Mouse (Mus musculus): ENCODE results near the gene Gm9970.

The Gm9970 gene

DNA sequence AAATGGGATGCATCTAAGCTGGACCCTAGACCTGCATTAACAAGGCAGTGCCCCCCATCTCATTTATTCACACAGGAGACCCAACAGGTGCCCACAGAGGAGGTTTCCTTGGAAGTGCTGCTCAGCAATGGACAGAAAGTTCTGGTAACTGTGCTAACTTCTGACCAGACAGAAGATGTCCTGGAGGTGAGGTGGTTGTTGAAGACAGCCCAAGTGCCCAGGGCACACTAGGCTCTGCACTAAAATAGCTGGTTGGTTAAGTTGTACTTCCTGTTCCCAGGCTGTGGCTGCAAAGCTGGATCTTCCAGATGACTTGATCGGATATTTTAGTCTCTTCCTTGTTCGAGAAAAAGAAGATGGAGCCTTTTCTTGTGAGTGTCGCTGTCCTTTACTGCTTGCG is 45.4 kb downstream of the Gm9970 start:
- DNase-seq (ENCODE audit: low read depth) = no peak

DNA sequence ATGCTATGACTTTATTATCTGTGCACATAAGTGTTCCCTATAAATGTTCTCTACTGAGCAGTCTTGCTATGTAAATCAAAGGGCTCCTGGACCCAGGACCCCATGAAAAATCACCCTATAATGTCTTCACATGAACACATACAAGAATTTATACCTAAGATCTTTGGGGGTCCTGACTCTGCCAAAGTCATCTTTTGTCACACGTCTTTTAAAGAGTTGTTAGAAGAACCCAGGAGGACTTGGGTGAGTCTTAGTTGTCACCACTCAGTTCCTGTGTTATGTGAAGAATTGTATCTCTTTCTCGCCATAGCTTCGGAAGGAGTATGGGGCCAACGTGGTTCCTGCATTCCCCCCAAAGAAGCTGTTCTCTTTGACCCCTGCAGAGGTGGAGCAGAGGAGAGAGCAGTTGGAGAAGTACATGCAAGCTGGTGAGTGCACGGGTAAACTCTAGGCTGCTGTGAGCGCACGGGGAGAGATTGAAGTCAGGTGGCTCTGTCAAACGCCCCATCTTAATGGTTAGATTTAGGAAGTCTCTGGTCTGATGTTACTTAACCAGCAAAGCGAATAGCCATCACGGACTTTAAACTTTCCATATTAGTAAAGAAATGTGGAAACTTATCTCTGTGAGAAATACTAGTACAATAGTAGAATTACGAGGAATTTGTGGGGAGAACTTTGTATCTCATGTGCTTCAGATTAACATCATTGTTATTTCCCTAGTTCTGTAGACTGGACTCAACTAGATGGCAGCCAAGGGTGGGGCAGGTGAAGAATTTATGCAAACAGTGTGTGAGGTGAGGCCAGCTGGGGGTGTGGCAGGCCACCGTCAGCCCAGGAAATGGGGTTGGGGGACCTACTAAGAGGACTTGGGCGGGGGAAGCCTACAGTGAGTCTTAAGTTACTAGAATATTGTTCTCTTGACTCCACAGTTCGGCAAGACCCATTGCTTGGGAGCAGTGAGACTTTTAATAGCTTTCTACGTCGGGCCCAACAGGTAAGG is 46.2 kb downstream of the Gm9970 start:
- DNase-seq (ENCODE audit: low read depth) = no peak

DNA sequence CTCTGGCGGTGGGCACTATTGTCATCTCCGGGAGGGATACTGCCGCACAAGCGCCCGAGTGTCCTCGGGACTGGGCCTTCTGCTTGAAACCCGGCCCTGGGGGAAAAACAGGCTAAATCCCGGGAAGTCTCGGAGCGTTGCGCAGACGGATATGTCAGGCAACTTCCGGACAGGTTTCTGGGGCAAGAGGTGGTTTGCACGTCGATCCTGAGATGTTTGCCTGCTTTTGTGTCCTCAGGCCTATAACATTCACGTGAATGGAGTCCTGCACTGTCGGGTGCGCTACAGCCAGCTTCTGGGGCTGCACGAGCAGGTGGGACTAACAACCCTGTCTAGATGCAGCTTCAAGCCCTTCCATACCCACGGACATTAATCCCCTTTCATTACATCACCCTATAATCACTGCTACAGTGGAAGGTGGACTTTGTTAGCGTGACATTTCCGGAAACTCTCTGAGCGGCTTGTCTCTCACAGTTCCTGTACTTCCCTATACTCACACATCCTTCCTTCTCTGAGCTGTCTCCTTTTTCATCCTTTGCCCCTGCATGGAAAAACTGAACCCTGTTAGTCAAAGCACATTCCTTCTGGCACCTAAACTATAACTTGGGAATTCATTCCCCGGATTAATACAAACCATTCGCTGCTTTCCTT is 47.3 kb downstream of the Gm9970 start:
- DNase-seq (ENCODE audit: low read depth) = no peak

DNA sequence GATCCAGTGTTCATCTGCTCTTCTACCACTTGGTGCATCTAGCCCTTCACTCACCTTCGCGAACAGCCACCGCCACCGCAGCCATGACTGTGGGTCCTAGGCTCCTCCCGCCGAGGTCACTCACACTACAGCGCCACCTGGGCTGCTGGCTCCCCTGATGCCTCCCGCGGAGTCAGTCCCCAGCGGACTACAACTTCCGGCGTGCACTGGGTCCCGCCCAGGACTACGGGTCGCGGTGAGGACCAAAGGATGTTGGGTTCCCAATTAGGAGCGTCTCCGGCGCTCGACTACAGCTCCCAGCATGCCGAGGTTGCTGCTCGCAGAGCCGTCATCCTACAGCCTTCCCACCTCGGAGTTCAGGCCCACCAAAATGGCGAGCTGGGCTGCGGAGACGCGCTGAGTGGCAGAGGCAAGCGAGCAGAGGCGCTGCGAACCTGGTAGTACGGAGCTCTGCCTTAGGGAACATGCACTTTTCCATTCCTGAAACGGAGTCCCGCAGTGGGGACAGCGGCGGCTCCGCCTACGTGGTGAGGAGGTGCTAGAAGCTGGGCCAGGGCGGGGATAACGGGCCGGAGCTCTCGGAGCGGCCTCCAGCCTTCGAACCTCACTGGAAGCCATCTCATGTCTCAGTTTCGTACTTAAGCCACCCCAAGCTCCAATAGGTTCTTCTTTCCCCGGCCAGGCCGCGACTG is 47.9 kb downstream of the Gm9970 start, which contains the start of the genes Snx17 and Eif2b4:
Gene Snx17 (plus strand): TSS at position 289 of the 692 bp plus-strand sequence.
Gene Eif2b4 (minus strand): TSS at position 492 of the 692 bp plus-strand sequence.
- peak; percentile 97 for DNase-seq (ENCODE audit: low read depth)

DNA sequence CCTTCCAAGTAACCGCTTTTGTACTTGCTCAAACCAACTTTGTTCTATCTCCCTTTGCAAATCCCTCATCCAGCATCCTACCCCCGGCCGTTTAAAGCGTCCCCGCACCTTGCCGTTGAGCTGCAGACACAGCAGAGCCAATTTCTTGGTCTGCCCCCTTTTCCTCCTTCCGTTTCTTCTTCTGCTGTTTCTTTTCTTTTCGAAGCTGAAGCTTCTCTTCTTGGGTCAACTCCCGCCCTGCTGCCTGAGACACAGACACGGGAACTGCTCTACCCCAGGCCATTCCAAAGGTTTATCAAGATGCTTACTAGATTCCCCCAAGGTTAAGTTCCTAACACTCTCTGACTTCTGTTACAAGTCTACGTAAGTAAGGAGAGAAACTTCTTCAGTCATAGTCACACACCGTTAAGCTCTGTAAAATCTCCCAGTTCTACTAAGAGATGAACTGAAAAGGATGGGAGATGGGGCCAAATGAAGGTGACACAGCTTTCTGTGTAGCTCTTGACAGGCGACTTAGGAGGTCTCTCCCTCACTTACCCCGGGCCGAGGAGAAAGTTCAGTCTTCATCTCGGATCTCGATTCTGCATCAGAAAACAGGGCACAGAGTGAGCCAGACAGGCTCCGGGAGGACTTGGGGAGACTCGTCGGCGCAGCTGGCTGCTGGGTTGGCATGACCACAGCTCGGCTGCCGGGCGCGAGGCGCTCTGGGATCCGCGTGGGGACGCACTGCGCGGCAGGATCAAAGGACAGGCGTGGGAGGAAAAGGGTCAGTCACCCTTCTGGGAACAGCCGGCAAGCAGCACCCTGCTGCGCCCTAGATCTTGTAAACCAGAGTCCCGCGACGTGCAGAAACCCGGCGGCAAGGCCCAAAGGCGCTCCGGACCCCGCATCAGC is 48.7 kb downstream of the Gm9970 start:
- no peak for DNase-seq (ENCODE audit: low read depth)

All from fibroblast of lung, adult 2 months (primary cell).